Mouse (Mus musculus): ENCODE measurements at regions not wholly inside any gene's neighbourhood (a gene's known extent, or its start where the extent isn't known, plus 50 kb on each side); places are given as distances from the start of the nearest gene placed in this dataset.

DNA sequence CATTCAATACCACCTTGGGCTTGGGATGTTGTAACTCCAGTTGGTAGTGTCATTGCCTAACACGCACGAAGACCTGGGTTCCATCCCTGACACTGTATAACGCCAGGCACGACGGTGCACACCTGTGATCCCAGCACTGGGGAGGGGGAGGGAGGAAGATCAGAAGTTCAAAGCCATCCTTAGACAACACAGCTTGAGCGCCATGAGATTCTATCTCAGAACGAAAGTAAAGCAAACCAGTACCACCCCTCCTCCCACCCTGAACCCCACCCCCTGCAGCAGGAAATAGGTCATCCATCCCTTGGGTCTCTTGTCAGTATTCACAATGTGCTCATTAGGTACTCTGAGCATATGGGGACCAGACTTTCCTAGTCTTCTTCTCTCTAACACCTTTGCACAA, 162.2 kb upstream of the Haao start:
- Histone ChIP-seq H3K36me3 (no peaks in the 10 kb centered on the region), H3K4me3 (replicated peaks) (no peak overlapping the region), H3K27me3 (replicated peaks) (no peaks in the 10 kb centered on the region), H3K4me1 (no peaks in the 10 kb centered on the region), H3K9ac (no peak overlapping the region), H3K4me2 (no peak overlapping the region), H3K9me3 (no peaks in the 10 kb centered on the region), H3K27ac (peak overlapping the region; percentile 33)
- ATAC-seq (ENCODE audit: insufficient read depth, low FRiP score, low read depth), result no peak
- 76% methylated on average over 7 of the region's 7 CpGs for WGBS

DNA sequence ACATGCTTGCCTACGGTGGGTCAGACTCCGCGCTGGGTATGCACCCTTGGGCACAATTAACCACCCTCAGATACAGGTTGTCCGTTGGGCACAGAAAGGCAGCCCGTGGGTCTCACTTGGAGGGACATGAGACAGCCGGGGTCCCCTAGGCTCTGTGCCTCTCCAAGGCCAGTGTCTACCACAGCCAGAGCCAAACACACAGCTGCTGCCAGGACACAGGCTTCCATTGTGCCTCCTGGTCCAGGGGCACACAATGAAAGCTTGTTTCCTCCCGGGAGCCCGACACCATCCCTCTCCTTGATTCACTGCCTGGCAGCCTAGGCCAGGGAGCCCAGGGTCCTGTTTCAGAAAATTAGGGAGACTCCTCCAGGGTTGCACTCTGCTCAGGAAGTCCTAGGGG, 161.4 kb upstream of the Haao start:
- WGBS, result 80% methylated on average over 8 of the region's 8 CpGs
- Histone ChIP-seq H3K9me3 (no peaks in the 10 kb centered on the region), H3K9ac (no peak overlapping the region), H3K4me1 (0 out of 2 replicates have a peak, but pooled peaks cover 3% of the 10 kb centered on the region), H3K4me2 (no peak overlapping the region), H3K27me3 (replicated peaks) (no peaks in the 10 kb centered on the region), H3K4me3 (replicated peaks) (no peak overlapping the region), H3K27ac (peak overlapping the region; percentile 33), H3K36me3 (no peaks in the 10 kb centered on the region)
- peak; percentile 28; the same call in 1 of the 2 replicates for ATAC-seq (ENCODE audit: insufficient read depth, low FRiP score, low read depth)

DNA sequence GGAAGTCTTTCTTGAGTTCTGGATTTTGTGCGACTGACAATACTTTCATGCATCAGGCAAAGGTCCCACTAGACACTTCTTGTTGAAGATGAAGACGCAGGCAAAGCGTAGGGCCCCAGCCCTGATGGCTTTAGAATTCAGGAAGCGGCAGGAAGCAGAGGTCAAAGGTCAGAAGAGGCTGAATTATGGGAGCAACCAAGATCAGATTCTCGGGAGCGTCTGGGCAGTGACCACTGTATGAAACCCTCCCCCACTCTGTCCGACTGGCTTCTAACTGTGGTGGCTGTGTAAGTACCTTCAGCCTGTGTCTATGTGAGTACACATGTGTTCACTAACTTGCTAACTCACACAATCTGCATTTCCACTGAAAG, 160.9 kb upstream of the Haao start:
- no peak for ATAC-seq (ENCODE audit: insufficient read depth, low FRiP score, low read depth)
- H3K9me3 ChIP-seq, result no peaks in the 10 kb centered on the region
- WGBS, result 54% methylated on average over 7 of the region's 7 CpGs

DNA sequence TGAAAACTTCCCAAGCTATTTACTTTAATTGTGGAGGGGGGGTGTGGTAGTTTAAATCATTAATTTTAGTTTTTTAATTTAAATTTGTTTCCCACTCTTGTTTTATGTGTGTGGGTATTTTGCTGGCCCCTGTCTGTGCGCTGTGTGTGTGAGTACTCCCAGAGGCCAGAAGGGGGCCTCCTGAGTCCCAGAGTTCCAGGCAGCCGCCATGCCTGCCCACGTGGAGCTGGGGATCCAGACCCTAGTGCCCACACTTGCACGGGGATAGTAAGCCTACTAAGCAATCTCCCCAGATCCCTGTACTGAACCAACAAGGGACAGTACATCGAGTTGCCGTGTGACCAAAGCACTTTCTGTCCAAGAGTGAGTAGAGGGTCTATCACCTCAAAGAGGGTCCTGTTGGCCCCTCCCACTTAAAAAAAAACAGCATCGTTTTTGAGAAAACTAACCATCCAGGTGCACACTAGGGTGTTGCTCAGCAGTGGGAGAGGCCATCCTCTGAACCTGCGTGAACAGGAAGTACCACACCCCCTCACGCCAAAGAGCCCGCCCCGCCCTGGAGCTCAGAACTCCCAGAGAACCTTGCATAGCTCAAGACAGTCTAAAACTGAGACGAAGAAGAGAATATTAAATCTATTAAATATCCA, 160.4 kb upstream of the Haao start:
- Histone ChIP-seq H3K4me3 (replicated peaks) (no peak overlapping the region), H3K4me2 (no peak overlapping the region), H3K27me3 (replicated peaks) (no peaks in the 10 kb centered on the region), H3K4me1 (peaks cover 10% of the 10 kb centered on the region; the same call in 1 of the 2 replicates), H3K9me3 (no peaks in the 10 kb centered on the region), H3K9ac (no peak overlapping the region), H3K36me3 (no peaks in the 10 kb centered on the region), H3K27ac (0 out of 2 replicates have a peak overlapping the region, but pooled peaks have one; percentile 9)
- ATAC-seq (ENCODE audit: insufficient read depth, low FRiP score, low read depth), result peak; percentile 44; the same call in 1 of the 2 replicates
- 80% methylated on average over 12 of the region's 12 CpGs for WGBS

More for the DNA sequence above, 160.9 kb upstream of the Haao start:
- H3K4me3 ChIP-seq (replicated peaks), result no peak overlapping the region
- no peaks in the 10 kb centered on the region for H3K36me3 ChIP-seq
- H3K27ac ChIP-seq, result 0 out of 2 replicates have a peak overlapping the region, but pooled peaks have one; percentile 9
- H3K4me1 ChIP-seq, result peaks cover 8% of the 10 kb centered on the region; the same call in 1 of the 2 replicates
- no peak overlapping the region for H3K9ac ChIP-seq
- H3K4me2 ChIP-seq, result no peak overlapping the region
- H3K27me3 ChIP-seq (replicated peaks), result no peaks in the 10 kb centered on the region

DNA sequence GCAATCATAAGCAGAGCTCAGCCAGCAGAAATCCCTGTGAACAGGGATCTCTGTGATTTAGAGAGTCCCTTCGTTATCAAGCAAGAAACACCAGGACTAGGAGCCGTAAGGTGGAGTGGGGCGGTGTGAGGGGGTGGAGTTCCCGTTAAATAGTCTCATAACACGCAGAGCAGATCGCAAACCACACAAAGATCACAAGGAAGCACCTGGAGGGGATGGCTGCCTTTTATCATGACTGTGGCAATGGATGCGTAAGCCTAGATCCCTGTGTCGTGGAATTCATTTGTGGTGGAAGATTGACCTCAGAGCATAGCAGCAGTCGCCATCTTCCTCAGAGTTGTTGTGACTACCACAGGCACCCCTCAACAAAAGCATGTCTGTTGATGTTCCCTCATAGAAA, 159.0 kb upstream of the Haao start:
- no peak for ATAC-seq (ENCODE audit: insufficient read depth, low FRiP score, low read depth)
- no peak overlapping the region for H3K4me2 ChIP-seq
- no peaks in the 10 kb centered on the region for H3K27me3 ChIP-seq (replicated peaks)
- no peaks in the 10 kb centered on the region for H3K9me3 ChIP-seq
- WGBS, result 85% methylated on average over 9 of the region's 9 CpGs
- no peaks in the 10 kb centered on the region for H3K36me3 ChIP-seq
- no peak overlapping the region for H3K4me3 ChIP-seq (replicated peaks)
- H3K4me1 ChIP-seq, result peaks cover 10% of the 10 kb centered on the region; the same call in 1 of the 2 replicates
- no peak overlapping the region for H3K27ac ChIP-seq
- no peak overlapping the region for H3K9ac ChIP-seq

DNA sequence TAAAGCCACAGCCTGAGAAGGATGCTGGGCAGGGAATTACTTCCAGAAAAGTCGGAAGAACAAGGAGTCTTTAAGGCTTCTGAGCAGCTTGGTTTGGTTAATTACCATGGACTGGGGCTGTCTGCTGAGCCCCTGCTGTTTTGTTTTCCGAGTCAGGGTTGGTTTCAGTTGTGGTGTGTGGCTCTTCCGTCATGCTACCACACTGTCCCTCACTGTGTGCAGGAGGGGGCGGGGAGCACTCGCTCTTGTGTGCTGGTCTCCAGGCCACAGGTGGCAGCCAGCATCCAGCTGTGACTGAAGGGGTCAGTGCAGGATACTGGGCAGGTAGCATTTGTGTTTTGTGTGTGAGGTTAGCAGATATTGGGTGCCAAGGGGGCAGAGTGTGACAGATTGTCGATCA, 156.5 kb upstream of the Haao start:
- H3K4me2 ChIP-seq, result no peak overlapping the region
- H3K4me3 ChIP-seq (replicated peaks), result no peak overlapping the region
- H3K9me3 ChIP-seq, result no peaks in the 10 kb centered on the region
- peak overlapping the region; percentile 65 for H3K27ac ChIP-seq
- no peaks in the 10 kb centered on the region for H3K36me3 ChIP-seq
- H3K27me3 ChIP-seq (replicated peaks), result no peaks in the 10 kb centered on the region
- ATAC-seq (ENCODE audit: insufficient read depth, low FRiP score, low read depth), result no peak
- 50% methylated on average over 6 of the region's 6 CpGs for WGBS
- no peak overlapping the region for H3K9ac ChIP-seq
- peaks cover 10% of the 10 kb centered on the region for H3K4me1 ChIP-seq

DNA sequence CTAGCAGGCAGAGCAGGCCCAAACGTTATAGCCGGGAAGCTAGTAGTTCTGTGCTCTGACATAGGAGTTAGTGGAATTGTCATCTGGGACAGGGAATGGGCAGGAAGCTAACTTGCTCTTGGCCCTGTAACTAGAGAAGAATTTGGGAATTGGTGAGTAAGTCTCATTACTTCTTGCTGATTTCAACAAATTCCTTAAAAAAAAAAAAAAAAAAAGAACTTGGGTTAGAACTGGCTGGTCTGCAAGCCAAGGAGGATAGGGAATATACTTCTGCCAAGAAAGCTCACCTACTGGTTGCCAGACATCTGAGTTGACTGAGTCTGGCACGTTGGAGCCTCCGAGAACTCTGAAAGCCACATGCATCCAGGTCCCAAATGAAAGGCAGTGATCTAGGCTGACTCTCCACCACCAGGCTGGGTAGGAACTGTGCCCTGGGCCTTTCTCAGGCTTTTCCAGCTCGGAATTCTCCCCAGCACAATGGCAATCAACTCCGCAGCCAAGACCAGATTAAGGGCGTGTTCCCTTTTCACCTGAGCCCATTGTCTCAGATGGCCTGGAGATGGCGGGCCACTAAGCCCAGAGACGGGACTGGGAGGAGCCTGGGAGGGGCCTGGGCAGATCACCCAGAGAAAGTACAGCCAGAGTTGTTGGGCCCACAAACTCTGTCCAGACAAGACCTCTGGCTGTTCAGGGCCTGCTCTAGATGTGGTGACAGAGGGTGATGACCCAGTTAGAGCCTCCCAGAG, 155.9 kb upstream of the Haao start:
- Histone ChIP-seq H3K9ac (no peak overlapping the region), H3K4me3 (replicated peaks) (no peak overlapping the region), H3K27me3 (replicated peaks) (no peaks in the 10 kb centered on the region), H3K36me3 (no peaks in the 10 kb centered on the region), H3K4me2 (no peak overlapping the region), H3K9me3 (no peaks in the 10 kb centered on the region), H3K27ac (peak overlapping the region; percentile 65), H3K4me1 (peaks cover 10% of the 10 kb centered on the region)
- 64% methylated on average over 9 of the region's 9 CpGs for WGBS
- ATAC-seq (ENCODE audit: insufficient read depth, low FRiP score, low read depth), result no peak

DNA sequence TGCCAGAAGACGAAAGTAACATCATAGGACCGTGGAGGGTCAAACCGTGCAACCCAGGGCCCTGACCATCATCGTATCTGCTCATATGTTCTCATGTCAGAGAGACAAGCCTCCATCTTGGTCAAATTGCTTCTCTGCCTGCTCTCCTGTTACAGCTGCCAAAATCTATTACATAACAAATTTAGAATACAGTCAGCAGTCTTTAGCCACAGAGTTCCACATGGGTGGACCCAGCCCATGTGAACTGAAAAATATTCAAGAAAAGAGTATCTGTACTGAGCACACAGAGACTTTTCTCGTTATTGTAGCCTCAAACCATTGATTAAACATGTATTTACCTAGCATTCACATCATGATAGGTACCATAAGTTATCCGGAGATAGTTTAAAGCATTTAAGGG, 155.2 kb upstream of the Haao start:
- Histone ChIP-seq H3K4me2 (no peak overlapping the region), H3K4me3 (replicated peaks) (no peak overlapping the region), H3K9me3 (no peaks in the 10 kb centered on the region), H3K9ac (no peak overlapping the region), H3K27ac (no peak overlapping the region), H3K4me1 (peaks cover 10% of the 10 kb centered on the region), H3K27me3 (replicated peaks) (no peaks in the 10 kb centered on the region), H3K36me3 (no peaks in the 10 kb centered on the region)
- ATAC-seq (ENCODE audit: insufficient read depth, low FRiP score, low read depth), result no peak
- WGBS, result 79% methylated on average over 6 of the region's 6 CpGs

DNA sequence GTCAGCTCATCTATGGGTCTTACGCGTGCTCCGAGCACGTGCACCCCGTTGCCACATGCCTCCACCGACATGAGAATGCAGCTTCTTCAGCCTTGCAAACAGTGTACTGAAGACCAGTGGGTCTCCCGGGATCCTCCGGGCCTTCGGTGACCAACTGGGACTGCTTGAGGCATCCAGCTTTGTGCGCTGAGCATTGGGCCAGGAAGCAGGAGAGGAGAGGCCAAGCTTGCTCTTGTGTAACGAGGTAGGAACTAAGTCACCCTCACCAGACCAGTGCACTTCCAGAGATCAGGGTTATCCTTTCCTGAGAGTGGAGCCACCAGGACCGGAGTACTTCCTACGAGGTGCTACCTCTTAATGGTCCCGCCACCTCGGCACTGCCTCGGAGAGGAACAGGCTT, 154.6 kb upstream of the Haao start:
- Histone ChIP-seq H3K9me3 (no peaks in the 10 kb centered on the region), H3K9ac (no peak overlapping the region), H3K27me3 (replicated peaks) (no peaks in the 10 kb centered on the region), H3K4me3 (replicated peaks) (no peak overlapping the region), H3K27ac (no peak overlapping the region), H3K36me3 (no peaks in the 10 kb centered on the region), H3K4me1 (peaks cover 10% of the 10 kb centered on the region), H3K4me2 (no peak overlapping the region)
- WGBS, result 95% methylated on average over 16 of the region's 16 CpGs
- ATAC-seq (ENCODE audit: insufficient read depth, low FRiP score, low read depth), result no peak

DNA sequence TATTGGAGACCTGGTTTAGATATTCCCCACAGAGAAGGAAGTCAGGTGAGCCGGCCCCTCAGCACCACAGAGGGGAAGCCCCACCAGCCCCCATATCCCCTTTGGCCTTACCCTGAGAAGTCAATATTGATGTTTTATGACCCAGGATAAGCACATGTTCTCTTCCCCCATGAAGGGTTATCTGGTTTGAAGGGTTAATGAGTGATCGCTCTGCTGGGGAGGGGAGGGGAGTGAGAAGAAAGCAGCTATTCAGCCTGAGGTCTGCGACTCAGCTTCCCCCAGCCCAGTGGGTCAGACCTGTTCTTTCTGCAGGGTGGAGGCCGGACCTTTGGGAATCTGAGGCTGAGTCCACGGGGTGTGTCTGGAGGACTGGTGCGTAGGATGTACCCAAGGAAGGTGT, 152.4 kb upstream of the Haao start:
- no peaks in the 10 kb centered on the region for H3K27me3 ChIP-seq (replicated peaks)
- WGBS, result 54% methylated on average over 6 of the region's 6 CpGs
- H3K4me1 ChIP-seq, result peaks cover 10% of the 10 kb centered on the region
- peak overlapping the region; percentile 34 for H3K4me2 ChIP-seq
- no peaks in the 10 kb centered on the region for H3K36me3 ChIP-seq
- no peak overlapping the region for H3K9ac ChIP-seq
- peak overlapping the region; percentile 91 for H3K27ac ChIP-seq
- H3K9me3 ChIP-seq, result no peaks in the 10 kb centered on the region
- peak; percentile 64 for ATAC-seq (ENCODE audit: insufficient read depth, low FRiP score, low read depth)
- H3K4me3 ChIP-seq (replicated peaks), result 0 out of 2 replicates have a peak overlapping the region, but pooled peaks have one; percentile 1

DNA sequence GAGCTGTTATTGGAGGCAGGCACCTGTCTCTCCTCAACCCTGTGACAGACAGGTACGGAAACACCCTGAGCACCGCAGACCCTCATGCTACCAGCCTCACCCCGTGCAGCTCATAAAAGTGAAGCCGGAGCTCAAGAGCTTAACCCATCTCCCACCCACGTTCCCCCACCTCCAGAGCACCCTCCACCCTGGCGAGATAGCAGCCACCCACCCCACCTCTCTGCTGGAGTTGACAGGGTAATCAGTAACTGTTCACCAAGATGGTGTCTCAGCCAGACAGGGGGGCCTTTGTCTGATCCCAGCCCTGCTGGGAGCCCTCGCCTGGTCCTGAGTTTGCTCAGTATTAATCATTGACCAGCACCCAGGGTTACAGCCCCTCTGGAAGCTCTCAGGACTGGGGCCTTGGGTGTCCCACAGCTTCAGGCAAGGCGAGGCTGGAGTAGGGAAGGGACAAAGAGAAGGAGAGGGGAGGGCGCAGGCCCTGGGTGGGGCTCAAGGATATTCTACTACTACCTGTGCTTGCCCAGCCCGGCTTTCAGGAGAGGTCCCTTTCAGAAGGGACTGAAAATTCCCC, 151.3 kb upstream of the Haao start:
- Histone ChIP-seq H3K27me3 (replicated peaks) (no peaks in the 10 kb centered on the region), H3K4me3 (replicated peaks) (no peak overlapping the region), H3K4me1 (peaks cover 5% of the 10 kb centered on the region), H3K9me3 (no peaks in the 10 kb centered on the region), H3K4me2 (peak overlapping the region; percentile 34), H3K36me3 (no peaks in the 10 kb centered on the region), H3K9ac (no peak overlapping the region), H3K27ac (peak overlapping the region; percentile 91)
- 51% methylated on average over 10 of the region's 10 CpGs for WGBS
- peak; percentile 91 for ATAC-seq (ENCODE audit: insufficient read depth, low FRiP score, low read depth)

DNA sequence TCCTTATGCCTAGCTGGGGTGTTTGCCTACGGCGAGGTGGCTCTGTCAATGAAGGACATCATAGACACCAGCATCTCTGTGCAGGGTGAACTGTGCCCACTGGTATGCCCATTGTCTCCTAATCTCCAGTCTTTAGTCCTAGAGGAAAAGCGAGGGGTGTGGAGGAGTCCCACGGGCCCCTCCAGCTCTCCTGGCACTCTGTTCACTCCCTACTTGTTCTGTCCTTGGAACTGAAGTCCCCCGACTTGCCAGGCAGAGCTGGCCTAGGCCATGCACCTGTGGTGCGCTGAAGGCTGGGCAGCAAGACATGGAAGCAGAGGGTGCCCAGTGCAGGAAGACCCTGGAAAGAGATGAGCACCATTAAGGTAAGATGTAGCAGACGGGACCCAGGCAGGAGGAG, 150.6 kb upstream of the Haao start:
- Histone ChIP-seq H3K27me3 (replicated peaks) (no peaks in the 10 kb centered on the region), H3K4me2 (peak overlapping the region; percentile 27; the same call in 1 of the 2 replicates), H3K4me1 (no peaks in the 10 kb centered on the region; the same call in 1 of the 2 replicates), H3K4me3 (replicated peaks) (no peak overlapping the region), H3K9ac (no peak overlapping the region), H3K36me3 (no peaks in the 10 kb centered on the region), H3K27ac (peak overlapping the region; percentile 84), H3K9me3 (no peaks in the 10 kb centered on the region)
- no peak for ATAC-seq (ENCODE audit: insufficient read depth, low FRiP score, low read depth)
- WGBS, result 80% methylated on average over 7 of the region's 7 CpGs
